Mouse (Mus musculus) heart, postnatal 36 days (tissue): ENCODE results near the gene Vrk3. TPM values are rescaled to one million over a fixed set of nuclear protein-coding genes. Genes with fewer than 3 reads are reported as not detected.
"Not testable (repeated sequence)": the region's sequence is repeated elsewhere in the genome, so short reads cannot be mapped to it uniquely, and the experiment has no call there.

Source experiments
- DNase-seq, 2 experiments: peaks; one replicate each; pipeline ENCODE4 v3.0.0; 2021 to 2022
- intact Hi-C: fragments of 180-260 bp; cut with DNase I; formaldehyde crosslinking; loops from one replicate; pipeline ENCODE4 v1.15.1; 2025
- total RNA-seq, 2 experiments: library from RNA; stranded (reverse); gene quantifications; 2 replicates each; pipeline ENCODE4 v1.2.3; 2021

Vrk3 gene
- total RNA-seq, result 10 to 100 TPM; 25.3 to 26.7 TPM

DNA sequence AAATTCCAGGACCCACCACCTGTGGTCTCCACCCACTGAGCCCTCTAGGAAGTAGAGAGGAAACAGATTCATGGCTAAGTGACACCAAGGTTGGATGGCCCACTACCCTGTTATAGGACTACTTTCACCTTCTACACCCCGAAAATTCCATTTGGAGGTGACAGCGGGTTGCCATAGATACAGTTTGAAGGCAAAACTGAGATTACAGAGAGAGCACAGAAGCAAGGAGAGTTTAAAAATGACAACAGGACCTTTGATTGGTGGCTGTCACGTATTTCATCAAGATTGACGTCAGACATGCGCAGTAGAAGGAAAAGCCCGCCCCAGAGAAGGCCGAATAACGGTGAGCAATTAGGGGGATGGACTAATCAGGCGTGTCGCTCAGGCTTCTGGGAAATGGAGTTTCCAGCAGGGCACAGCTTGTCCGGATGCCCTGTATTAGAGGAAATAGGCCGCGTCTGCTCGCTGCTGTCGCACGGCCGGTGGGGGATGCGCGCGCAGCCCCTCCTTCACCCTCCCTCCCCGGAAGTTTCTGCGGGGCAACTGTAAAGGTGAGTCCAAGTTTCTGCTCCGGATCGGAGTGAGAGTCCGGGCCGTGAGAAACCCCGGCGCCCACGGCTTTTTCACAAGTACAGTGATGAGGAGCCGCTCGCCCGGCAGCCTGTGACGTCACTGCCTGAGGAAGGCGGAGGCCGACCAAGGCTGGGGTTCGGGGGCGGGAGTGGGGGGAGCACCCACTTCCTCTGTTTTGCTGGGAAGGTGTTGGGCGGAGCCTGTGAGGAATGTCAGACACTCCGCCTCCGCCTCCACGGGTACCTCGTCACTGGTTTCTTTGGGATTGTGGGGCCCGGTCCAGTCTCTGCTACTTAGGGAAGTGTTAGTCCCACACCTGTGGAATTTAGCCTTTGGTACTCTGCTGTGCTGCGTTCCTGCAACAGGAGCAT lies at the start of gene Vrk3:
Gene Vrk3 (plus strand): TSS at position 313 of the 944 bp plus-strand sequence.
- peak; percentile 89 to 92 for DNase-seq
- intact Hi-C loops, result no loop called here

DNA sequence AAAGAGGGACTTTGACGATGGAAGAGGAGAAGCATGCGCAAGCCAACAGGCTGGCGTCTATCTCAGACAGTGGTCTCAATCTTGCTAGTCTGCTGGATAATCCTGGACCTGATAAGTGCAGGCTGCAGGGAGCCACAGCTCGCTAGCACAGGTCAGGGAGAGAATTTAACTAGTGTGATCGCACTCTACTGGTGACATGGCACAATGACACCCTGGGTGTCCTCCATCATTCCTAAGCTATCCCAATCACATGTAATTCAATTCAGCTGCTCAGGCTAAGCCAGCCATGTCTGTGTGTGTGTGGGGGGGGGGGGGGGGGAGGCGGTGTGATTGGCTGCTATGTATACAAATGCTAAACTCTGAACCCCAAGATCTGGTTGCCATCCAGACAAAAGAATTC lies 46.3 kb upstream of the Vrk3 start:
- DNase-seq, result no peak

DNA sequence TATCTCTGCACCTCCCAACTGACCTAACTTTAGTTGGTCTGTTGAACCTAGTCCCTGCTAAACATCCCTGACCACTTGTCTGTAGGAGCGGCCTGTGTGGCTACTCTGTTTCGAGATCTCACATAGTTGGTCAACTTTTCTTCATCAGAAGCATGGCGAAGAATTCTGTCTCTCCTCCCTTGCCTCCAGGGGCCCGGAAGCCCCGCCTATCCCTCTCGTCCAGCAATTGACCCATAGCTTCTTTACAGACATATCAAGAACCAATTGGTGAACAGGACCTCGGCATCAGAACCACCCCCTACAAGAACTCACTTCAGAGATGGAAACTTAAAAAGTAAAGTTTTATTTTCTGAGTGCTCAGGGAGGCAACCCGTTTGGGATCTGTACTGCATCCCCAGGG lies 45.2 kb upstream of the Vrk3 start:
- intact Hi-C loops, result loop anchor here (5.0 to 10.0 kb wide), 3 partner anchors 51 to 138 kb away; no protein-coding TSS in a partner anchor
- no peak for DNase-seq

More for the DNA sequence above, 46.3 kb upstream of the Vrk3 start:
- intact Hi-C loops, result loop anchor here (2.0 to 10.0 kb wide), 4 partner anchors 33 to 137 kb away; no protein-coding TSS in a partner anchor

DNA sequence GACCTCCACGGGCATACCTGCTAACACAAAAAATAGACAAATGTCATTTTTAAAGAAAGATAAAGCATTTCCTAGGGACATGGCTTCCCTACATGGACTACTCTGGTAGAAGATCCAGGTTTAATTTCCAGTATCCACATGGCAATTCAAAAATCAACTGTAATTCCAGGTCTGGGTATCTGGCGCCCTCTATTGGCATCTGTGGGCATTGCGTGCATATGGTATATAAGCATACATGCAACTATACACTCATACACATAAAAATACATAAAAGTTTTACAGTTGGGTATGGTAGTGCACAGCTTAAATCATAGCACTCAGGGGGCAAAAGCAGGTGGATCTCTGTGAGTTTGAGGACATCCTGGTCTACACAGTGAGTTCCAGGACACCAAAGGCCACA lies 43.9 kb upstream of the Vrk3 start:
- DNase-seq, result peak in 1 of 2 experiments; percentile 58
- intact Hi-C loops, result loop anchor here (5.0 to 10.0 kb wide), 3 partner anchors 52 to 140 kb away; no protein-coding TSS in a partner anchor

DNA sequence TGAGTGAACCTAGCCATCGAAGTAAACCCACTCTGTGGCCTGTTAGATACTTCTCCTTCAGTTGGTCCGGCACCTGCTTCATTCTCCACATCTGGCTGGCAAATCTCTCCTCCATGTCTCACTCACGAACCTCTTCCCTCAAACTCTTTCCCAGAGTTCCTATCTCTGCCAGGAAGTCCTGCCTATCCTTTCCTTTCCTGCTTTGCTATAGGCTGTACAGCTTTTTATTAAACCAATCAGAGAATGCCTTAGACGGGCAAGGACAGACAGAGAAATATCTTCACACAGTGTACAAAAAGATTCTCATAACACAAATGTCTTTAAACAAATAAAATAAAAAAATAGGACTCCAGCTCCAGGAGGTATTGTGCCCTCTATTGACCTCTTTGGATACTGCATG lies 43.1 kb upstream of the Vrk3 start:
- intact Hi-C loops, result loop anchor here (10.0 kb wide), 1 partner anchor 140 kb away; no protein-coding TSS in a partner anchor
- no peak for DNase-seq

DNA sequence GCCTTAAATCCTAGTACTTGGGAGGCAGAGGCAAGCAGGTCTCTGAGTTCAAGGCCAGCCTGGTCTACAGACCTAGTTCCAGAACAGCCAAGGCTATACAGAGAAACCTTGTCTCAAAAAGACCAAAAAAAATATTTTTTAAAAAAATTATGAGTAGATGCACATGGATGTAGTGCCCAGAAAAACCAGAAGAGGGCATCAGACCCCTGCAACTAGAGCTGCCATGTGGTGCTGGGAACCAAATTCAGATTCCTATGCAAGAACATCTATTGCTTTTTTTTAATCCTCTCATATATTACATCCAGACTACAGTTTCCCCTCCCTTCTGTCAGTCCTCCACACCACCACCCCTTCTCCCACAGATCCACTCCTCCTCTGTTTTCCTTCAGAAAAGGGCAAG lies 41.9 kb upstream of the Vrk3 start:
- intact Hi-C loops, result loop anchor here (10.0 kb wide), 1 partner anchor 142 kb away; no protein-coding TSS in a partner anchor
- no peak for DNase-seq

DNA sequence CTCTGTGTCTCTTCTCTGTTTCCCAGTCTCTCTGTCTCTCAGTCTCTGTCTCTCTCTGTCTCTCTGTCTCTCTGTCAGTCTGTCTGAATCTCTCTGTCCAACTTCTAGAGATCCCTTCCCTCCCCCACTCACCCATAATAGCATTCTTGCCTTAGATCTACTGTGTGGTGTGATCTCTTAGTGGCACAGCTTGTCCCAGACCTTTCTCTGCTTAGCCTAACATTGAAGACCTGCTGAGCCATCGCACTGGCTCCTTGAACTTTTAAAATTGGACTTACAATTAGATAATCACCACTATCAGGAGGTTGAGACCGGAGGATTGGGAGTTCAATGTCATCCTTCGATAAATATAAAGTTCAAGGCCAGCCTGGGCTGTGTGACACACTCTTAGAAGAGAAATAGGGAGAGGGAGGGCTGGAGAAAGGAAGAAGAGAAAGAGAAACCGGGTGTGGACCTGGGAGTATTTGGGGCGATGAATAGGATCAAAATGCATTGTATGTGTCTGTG lies 41.0 kb upstream of the Vrk3 start:
- no peak for DNase-seq
- intact Hi-C loops, result loop anchor here (10.0 kb wide), 1 partner anchor 142 kb away; no protein-coding TSS in a partner anchor

- intact Hi-C loops, result loop anchor here (10.0 kb wide), 1 partner anchor 143 kb away; no protein-coding TSS in a partner anchor
- DNase-seq, result not testable (repeated sequence)
Measured at GRCm38 (mm10) chr7:44708093-44708492, 40.1 kb upstream of the Vrk3 start.

GRCm38 (mm10) chr7:44708574-44708973 lies 39.6 kb upstream of the Vrk3 start, which contains the start of gene Izumo2:
Gene Izumo2 (plus strand): TSS chr7:44708742.
- DNase-seq, result no peak
- intact Hi-C loops, result loop anchor here (10.0 kb wide), 1 partner anchor 144 kb away; no protein-coding TSS in a partner anchor

GRCm38 (mm10) chr7:44709881-44710280 lies 38.3 kb upstream of the Vrk3 start:
- no peak for DNase-seq
- intact Hi-C loops, result loop anchor here (10.0 kb wide), 1 partner anchor 145 kb away; no protein-coding TSS in a partner anchor

- intact Hi-C loops, result loop anchor here (5.0 kb wide), 1 partner anchor 235 kb away; no protein-coding TSS in a partner anchor
- DNase-seq, result no peak
Measured at GRCm38 (mm10) chr7:44722058-44722457, 26.2 kb upstream of the Vrk3 start.

GRCm38 (mm10) chr7:44724316-44724715 lies 23.9 kb upstream of the Vrk3 start:
- intact Hi-C loops, result loop anchor here (1.0 to 5.0 kb wide), 2 partner anchors 101 to 233 kb away; no protein-coding TSS in a partner anchor
- no peak for DNase-seq

DNA sequence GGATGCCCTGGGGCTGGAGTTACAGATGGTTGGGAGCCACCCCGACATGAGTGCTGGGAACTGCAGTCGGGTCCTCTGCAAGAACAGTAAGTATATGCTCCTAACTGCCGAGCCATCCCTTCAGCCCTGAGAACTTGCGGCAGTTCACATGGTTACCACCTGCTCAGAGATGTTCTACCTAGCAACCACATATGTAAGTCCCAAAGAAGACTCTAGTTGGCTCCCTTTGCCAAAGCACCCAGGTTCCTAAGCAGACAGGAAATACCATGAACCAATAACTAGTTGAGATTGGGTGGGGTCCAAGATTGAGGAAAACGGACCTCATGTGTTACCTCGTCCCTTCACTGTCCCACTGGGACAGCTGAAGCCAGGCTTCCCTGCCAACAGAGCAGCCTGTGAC lies 21.9 kb upstream of the Vrk3 start:
- intact Hi-C loops, result no loop called here
- DNase-seq, result no peak

- intact Hi-C loops, result no loop called here
- DNase-seq, result no peak
Measured at GRCm38 (mm10) chr7:44727151-44727550, 21.1 kb upstream of the Vrk3 start.

- intact Hi-C loops, result no loop called here
- DNase-seq, result no peak
Measured at GRCm38 (mm10) chr7:44728082-44728975, 19.9 kb upstream of the Vrk3 start.

GRCm38 (mm10) chr7:44733723-44734122 lies 14.5 kb upstream of the Vrk3 start:
- intact Hi-C loops, result no loop called here
- DNase-seq, result no peak

DNA sequence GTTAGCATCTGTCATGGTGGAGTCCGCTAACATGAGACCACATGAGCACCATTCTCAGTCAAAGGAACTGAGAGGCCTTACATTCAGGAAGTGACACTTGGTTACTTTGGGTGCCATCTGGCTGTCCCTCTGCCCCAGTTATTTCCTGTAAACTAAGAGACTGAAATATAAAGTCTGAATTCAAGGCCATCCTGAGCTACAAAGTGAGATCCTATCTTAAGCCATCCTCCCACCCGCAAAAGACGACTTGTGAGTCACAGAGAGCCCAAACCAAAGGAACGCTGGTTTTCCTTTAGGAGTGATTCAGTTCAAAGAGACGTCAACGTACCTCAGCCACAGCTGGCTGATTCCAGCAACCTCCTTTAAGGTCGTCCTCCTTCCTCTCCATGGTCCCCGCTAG lies 6.9 kb upstream of the Vrk3 start:
- no peak for DNase-seq
- intact Hi-C loops, result no loop called here

DNA sequence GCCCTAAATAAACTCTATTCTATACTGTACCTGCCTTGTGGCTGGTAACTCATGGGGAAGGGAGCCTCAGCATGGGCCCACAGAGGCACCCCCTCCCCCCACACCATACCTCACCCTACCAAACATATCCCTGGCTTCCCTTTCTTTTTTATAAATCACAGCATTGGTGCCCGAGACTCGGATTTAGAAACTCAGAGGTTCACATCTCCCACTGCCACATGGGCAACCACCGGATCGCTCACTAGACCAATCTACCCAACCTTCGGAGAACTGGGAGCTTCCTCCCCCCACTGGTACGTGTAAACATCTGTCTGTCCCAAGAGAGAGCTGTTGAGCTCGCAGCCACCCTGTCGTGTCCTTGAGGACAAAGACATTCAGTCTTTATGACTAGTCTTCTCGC lies 3.9 kb upstream of the Vrk3 start:
- intact Hi-C loops, result no loop called here

DNA sequence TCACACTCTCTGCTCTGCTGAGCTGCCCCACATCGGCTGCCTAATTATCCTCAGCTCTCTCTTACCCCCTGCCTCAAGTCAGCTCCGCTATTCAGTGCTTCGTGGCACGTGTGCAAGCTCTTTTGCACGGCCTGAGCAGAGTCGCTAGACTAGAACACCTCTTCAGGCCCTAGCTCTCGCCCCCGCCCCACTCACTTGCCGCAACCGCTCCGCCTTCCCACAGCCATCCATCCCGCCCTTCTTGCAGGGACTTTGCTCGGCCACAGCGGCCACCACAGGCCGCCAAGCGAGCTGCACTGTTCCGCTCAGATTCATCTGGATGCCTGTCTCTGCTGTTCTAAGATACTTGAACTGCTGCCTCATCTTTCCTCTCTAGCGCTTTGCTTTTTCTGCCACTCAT lies 3.1 kb upstream of the Vrk3 start:
- intact Hi-C loops, result no loop called here
- DNase-seq, result peak; percentile 69 to 71

More for the DNA sequence above, 3.9 kb upstream of the Vrk3 start:
- no peak for DNase-seq

GRCm38 (mm10) chr7:44747115-44747514 lies 1.1 kb upstream of the Vrk3 start:
- intact Hi-C loops, result no loop called here
- DNase-seq, result no peak
